Mouse (Mus musculus) brain, adult 10 weeks (tissue): Measurements from ENCODE around the gene Cd34. TPM values are rescaled to one million over a fixed set of nuclear protein-coding genes. Genes with fewer than 3 reads are reported as not detected.

Source experiments
- polyA plus RNA-seq: library from polyadenylated mRNA; stranded (reverse); fragments of 350-450 nt; fragmentation: Illumina TruSeq; extraction: RNeasy Lipid Tissue Mini Kit (QIAGEN cat#74804); gene quantifications from one replicate; pipeline ENCODE4 v1.2.3, GENCODE M21; 2015; ENCODE audit warnings: low read depth, low replicate concordance

Gene Cd34
- 61.4 TPM for polyA plus RNA-seq

DNA sequence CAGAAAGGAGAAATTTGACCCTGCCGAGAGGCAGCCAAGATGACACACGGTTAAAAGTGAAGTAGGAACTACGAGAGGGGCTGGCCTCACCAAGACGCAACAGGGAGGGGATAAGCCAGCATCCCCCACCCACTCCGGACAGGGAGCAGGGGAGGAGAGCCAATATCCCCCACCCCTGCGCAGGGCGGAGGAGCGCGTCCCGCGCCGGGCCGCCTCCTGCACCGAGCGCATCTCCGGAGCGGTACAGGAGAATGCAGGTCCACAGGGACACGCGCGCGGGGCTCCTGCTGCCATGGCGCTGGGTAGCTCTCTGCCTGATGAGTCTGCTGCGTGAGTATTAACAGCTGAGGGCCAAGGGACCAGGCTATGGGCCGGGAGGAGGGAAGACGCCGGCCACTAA, at the start of gene Cd34:
TSS of gene Cd34 (plus strand) at position 105 of the 400 bp plus-strand sequence.

Other genes starting within 250 kb of the Cd34 start
- gene Cd46, start 153.4 kb downstream of the Cd34 start, polyA plus RNA-seq: 2.6 TPM
- gene Cr1l, start 192.8 kb downstream of the Cd34 start, polyA plus RNA-seq: 40.3 TPM
- gene Cr2, start 237.9 kb downstream of the Cd34 start, polyA plus RNA-seq: 0.13 TPM